Mouse (Mus musculus) MEL (cell line): Measurements from ENCODE around the gene Hmg20b.

Source experiments
- USF1 ChIP-seq: IDR thresholded peaks from 2 replicates; pipeline ENCODE4 v1.6.1; 2014; ENCODE audit warnings: low read depth, mild to moderate bottlenecking, inconsistent platforms, low read length, improper control_type of control experiment, moderate library complexity
- ZC3H11A ChIP-seq: IDR thresholded peaks from 2 replicates; pipeline ENCODE4 v1.6.1; 2012; ENCODE audit warnings: low read depth, mild to moderate bottlenecking, inconsistent platforms, low read length, improper control_type of control experiment

- no peak for TF ChIP-seq USF1
- no peak for TF ChIP-seq ZC3H11A
Measured at GRCm38 (mm10) chr10:81358209-81358608, 7.9 kb upstream of the Hmg20b start.
